Mouse (Mus musculus) C2C12 (cell line): ENCODE measurements at regions not wholly inside any gene's neighbourhood (a gene's known extent, or its start where the extent isn't known, plus 50 kb on each side); places are given as distances from the start of the nearest gene placed in this dataset.

Source experiments
- CTCF ChIP-seq: IDR thresholded peaks from one replicate; pipeline ENCODE4 v1.5.1; 2011; ENCODE audit not compliant: control insufficient read depth, insufficient read depth, insufficient read length
- FOSL1 ChIP-seq: IDR thresholded peaks from one replicate; pipeline ENCODE4 v1.8.0; 2011; ENCODE audit warnings: mild to moderate bottlenecking, low read length; ENCODE audit not compliant: poor library complexity, insufficient read depth, severe bottlenecking
- MAX ChIP-seq: IDR thresholded peaks from one replicate; pipeline ENCODE4 v1.6.1; 2011; ENCODE audit warnings: mild to moderate bottlenecking, control low read depth
- MYOD1 ChIP-seq: IDR thresholded peaks from one replicate; pipeline ENCODE4 v1.6.1; 2011; ENCODE audit warnings: low read depth; ENCODE audit not compliant: control insufficient read depth, insufficient read length
- USF1 ChIP-seq: IDR thresholded peaks from one replicate; pipeline ENCODE4 v1.6.1; 2011; ENCODE audit warnings: low read depth, mild to moderate bottlenecking, control low read depth, moderate library complexity

GRCm38 (mm10) chr5:51653507-51653906 is 86.0 kb upstream of the Ppargc1a start:
- no peak for TF ChIP-seq CTCF
- no peak for TF ChIP-seq MAX
- no peak for TF ChIP-seq MYOD1
- TF ChIP-seq USF1 = no peak
- no peak for TF ChIP-seq FOSL1
